Mouse (Mus musculus): ENCODE data around the gene Ehd4.

DNA sequence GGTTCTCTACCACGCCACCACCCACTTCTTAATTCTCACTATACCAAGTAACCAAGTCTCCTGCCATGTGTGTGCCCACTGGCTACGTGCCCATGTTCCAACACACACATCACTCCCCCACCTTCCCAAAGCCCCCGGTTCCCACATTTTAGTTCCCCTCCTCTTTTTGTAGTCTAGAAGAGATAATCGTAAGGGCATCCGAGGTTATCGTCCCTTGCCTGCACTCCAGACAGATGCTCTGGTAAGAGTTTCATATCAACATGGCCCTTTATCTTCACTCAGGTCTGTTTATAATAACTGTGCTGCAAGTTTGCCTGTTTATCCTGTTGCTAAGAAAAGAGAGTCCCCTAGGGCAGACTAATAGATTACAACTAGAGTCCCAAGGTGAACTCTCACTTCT, 37.1 kb downstream of the Ehd4 start:
- TF ChIP-seq CTCF (IDR thresholded peaks at IDR 0.05; ENCODE audit: low read depth, low read length) (no peak), POLR2A (IDR thresholded peaks at IDR 0.05; ENCODE audit: borderline replicate concordance, low read depth, low read length) (no peak)

Measured in bone marrow macrophage, adult 2 months (primary cell).